Mouse (Mus musculus) gastrocnemius, postnatal 4 days (tissue): Measurements from ENCODE around the gene Tefm. TPM values are rescaled to one million over a fixed set of nuclear protein-coding genes. Genes with fewer than 3 reads are reported as not detected.

Source experiments
- DNase-seq, 2 experiments: peaks; one replicate each; pipeline ENCODE4 v3.0.0; 2021 to 2022; ENCODE audit warnings: low spot score in 2 of 2, mixed read lengths in 2 of 2
- total RNA-seq, 2 experiments: library from RNA; stranded (reverse); gene quantifications; 2 replicates each; pipeline ENCODE4 v1.2.3; 2021

The Tefm gene
- total RNA-seq, 2 experiments from 2014 or later, result 18.2 to 19.7 TPM

DNA sequence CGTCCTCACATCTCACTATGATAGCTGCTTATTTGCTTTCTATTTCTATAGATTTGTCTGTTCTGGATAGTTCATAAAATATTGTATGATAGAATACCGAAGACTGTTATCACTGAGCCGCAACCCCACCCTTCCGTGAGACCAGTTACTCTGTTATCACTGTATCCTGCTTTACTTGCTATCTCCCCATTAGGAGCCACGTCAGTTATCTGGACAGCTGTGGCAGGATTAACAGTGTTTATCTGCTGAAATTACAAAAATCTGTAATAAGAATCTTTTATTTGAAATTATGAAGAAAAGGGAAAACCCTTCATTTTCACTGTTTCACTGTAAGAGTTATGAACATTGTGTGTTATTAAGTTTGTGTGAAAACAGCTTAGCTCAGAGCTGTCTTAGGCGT, 40.7 kb downstream of the Tefm start:
- DNase-seq, result no peak

DNA sequence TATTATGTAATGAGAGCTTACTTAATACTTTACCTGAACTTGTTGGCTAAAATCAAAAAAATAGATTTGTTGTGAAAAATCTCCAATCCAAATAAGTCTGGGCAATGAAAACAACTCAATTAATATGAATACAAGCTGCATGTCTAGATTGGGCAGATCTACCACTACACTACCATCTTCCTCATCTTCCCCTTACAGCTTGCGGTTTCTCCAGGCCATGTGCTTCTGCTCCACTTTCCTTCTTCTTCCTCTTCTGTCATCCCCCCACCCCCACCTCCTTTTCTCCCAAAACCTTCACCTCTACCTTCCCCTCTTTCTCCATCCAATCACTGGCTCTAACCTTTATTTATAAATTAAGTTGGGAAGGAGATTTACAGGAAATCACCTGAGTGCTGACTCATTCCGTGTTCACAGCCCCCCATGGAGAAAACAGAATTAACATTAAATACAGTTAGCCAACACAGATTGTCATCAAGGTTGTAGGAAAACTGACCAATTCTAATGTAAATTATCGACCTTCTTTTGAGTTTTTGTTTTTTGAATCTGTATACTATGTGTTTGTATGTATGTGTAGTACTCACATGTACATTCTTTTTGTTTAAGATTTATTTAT, 43.4 kb downstream of the Tefm start:
- no peak for DNase-seq

DNA sequence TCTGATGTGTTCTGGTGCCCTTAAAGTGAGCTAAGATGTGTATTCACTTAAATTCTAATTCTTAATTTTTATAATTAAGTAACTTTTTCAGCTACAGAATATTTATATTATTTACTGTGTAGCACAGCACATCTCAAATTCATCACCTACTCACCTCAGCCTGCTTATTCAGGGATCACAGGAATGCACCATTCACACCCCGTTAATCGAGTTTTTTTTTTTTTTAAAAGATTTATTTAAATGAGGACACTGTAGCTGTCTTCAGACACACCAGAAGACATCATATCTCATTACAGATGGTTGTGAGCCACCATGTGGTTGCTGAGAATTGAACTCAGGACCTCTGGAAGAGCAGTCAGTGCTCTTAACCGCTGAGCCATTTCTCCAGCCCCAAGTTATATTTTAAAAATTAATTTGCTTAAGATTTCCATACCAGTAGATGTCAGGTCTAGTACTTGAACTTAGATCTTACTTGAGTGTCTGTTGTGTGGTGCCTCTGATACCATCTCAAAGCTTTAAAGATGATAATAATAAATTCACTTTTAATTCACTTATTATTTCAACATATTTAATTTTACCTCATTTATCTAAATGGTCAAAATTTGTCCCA, 51.3 kb downstream of the Tefm start:
- no peak for DNase-seq

DNA sequence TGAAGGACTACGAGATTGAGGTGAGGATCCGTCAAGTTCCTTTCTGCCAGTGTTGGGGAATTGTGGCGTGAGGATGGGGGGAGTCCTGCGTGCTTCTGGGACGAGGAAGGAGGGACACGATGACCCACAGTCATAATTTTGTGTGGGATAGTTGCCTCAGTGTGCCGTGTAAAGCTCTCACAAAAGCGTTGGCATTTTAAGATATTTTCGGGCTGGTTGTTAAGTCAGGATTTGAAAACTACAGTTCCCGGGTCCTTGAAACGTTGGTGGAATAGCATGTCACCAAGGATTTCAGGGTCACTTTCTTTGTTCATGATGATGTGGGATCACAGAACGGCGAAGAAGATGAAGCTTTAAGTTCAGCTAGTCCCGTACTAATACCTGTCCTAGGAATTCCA, 52.2 kb downstream of the Tefm start:
- no peak for DNase-seq

DNA sequence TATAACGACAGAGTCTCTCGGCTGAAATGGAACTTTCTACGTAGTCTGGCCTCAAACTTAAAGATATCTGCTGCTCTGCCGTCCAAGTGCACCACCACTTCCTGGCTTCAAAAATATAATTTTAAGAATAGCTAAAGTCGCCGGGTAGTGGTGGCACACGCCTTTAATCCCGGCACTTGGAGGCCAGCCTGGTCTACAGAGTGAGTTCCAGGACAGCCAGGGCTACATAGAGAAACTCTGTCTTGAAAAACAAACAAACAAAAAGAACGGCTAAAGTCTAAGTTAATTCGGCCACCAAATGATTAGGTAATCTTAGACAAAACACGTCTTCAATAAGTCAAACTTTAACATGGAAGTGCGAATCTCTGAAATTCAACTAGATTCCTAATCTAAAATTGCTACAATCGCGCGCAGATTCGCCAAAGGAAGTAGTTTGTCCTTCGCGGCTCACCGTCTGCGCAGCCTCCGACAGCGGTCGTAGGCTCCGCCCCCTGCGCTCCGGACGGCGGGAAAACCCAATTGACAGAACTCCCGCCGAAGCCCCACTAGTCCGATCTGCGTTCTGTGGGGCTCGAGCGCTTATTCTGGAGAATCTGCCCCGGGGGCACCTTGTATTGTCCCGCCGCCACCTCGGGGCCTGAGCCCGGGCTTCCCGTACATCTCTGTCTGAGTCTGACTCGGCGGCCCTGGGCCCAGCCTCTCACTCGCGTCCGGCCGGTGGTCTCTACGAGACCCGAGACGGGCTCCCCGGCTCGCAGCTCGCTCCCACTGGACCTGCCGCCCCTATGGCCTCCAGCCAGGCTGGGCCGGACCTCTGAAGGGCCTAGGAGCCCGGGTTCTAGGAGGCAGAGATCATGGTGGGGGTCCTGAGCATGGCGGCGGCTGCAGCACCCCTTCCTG, 52.8 kb downstream of the Tefm start, which contains the start of gene Atad5:
Gene Atad5 (plus strand): TSS at position 484 of the 900 bp plus-strand sequence.
- peak; percentile 89 to 95 for DNase-seq

DNA sequence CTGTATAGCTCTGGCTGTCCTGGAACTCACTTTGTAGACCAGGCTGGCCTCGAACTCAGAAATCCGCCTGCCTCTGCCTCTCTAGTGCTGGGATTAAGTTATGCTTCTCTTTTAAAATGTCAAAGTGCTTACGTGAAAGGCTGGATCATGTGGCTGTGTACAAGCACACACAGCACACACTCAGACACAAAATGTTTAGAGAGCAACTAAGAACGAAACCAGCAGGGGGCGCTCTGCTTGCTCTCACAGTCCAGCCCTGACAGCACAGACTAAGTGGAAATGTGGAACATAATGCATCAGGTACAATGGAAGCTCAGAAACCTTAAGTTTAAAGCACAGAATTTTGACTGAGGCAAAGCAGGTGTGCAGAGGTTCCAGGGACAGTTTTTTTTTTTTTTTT, 55.1 kb downstream of the Tefm start:
- peak; percentile 45 to 80 for DNase-seq

Other genes with a start within 250 kb of the Tefm start
- gene Utp6, start 179.8 kb downstream of the Tefm start, total RNA-seq, result 10 to 100 TPM; 35.9 to 39.8 TPM
- gene Suz12, start 149.1 kb downstream of the Tefm start, total RNA-seq, result 10 to 100 TPM; 36.0 to 44.7 TPM
- 10 to 100 TPM; 22.4 to 26.0 TPM for gene Crlf3, start 61.2 kb downstream of the Tefm start, total RNA-seq
- 1 to 10 TPM; 6.6 to 7.2 TPM for gene Atad5, start 52.8 kb downstream of the Tefm start, total RNA-seq
- gene Adap2, start 11.9 kb upstream of the Tefm start, total RNA-seq, result 1 to 10 TPM; 4.6 to 6.2 TPM
- 1 to 10 TPM; 6.0 to 7.8 TPM for gene Rnf135, start 41.7 kb upstream of the Tefm start, total RNA-seq
- gene Rhot1, start 66.8 kb upstream of the Tefm start, total RNA-seq, result 10 to 100 TPM; 54.6 to 55.2 TPM
- 10 to 100 TPM in 1 of 2 experiments, 1 to 10 TPM in 1; 9.7 to 11.5 TPM for gene Rhbdl3, start 158.7 kb upstream of the Tefm start, total RNA-seq
- 10 to 100 TPM; 22.3 to 25.5 TPM for gene 5730455P16Rik, start 235.9 kb upstream of the Tefm start, total RNA-seq
- 100 to 1,000 TPM; 111 to 146 TPM for gene Zfp207, start 241.1 kb upstream of the Tefm start, total RNA-seq